Mouse (Mus musculus) G1E (cell line): Measurements from ENCODE around the gene Tbl1x. TPM values are rescaled to one million over a fixed set of nuclear protein-coding genes. Genes with fewer than 3 reads are reported as not detected.
"Not testable (repeated sequence)": the region's sequence is repeated elsewhere in the genome, so short reads cannot be mapped to it uniquely, and the experiment has no call there.

Source experiments
- ATAC-seq: 2 replicates; pipeline ENCODE4 v1.8.0; 2016; ENCODE audit warnings: mild to moderate bottlenecking; ENCODE audit not compliant: insufficient number of reproducible peaks, poor library complexity, low FRiP score, severe bottlenecking; ENCODE audit errors: extremely low read depth
- DNase-seq: peaks from one replicate; pipeline ENCODE4 v3.0.0; 2012; ENCODE audit warnings: low spot score
- H3K27me3 ChIP-seq: 2 replicates; pipeline ENCODE4 v1.6.1; 2012; ENCODE audit warnings: mild to moderate bottlenecking, low read length, inconsistent platforms; ENCODE audit not compliant: insufficient read depth
- H3K36me3 ChIP-seq: replicated peaks from 2 replicates; pipeline ENCODE3; 2012; ENCODE audit warnings: mild to moderate bottlenecking, inconsistent platforms
- H3K4me1 ChIP-seq: 2 replicates; pipeline ENCODE4 v1.6.1; 2012; ENCODE audit warnings: low read depth, low read length, inconsistent platforms, mixed read lengths; ENCODE audit not compliant: insufficient read depth
- H3K4me3 ChIP-seq: 2 replicates; pipeline ENCODE4 v1.5.1; 2012; ENCODE audit warnings: low read depth, mild to moderate bottlenecking, inconsistent platforms, low read length, moderate library complexity, mixed read lengths
- H3K9me3 ChIP-seq: replicated peaks from 2 replicates; pipeline ENCODE4 v1.6.1; 2012; ENCODE audit warnings: inconsistent platforms
- CTCF ChIP-seq: IDR thresholded peaks from 2 replicates; pipeline ENCODE4 v1.5.1; 2012; ENCODE audit warnings: low read depth, low read length, inconsistent platforms, mixed read lengths
- GATA1 ChIP-seq: IDR thresholded peaks from 2 replicates; pipeline ENCODE4 v1.6.1; 2012; ENCODE audit warnings: borderline replicate concordance, low read length, inconsistent platforms, mixed read lengths
- GATA2 ChIP-seq: IDR thresholded peaks from 2 replicates; pipeline ENCODE4 v1.6.1; 2012; ENCODE audit warnings: low read depth, low read length, inconsistent platforms, borderline replicate concordance
- POLR2AphosphoS5 ChIP-seq: IDR thresholded peaks from 2 replicates; pipeline ENCODE4 v1.6.1; 2012; ENCODE audit warnings: low read depth, low read length, inconsistent platforms; ENCODE audit not compliant: insufficient replicate concordance
- TAL1 ChIP-seq: conservative IDR thresholded peaks from 2 replicates; pipeline ENCODE4 v1.6.1; 2012; ENCODE audit warnings: low read depth, low read length, inconsistent platforms, mixed read lengths
- polyA plus RNA-seq: library from polyadenylated mRNA; stranded (reverse); fragments of >175 nt; gene quantifications from 2 replicates; pipeline ENCODE4 v1.2.3, GENCODE M21; 2012
- total RNA-seq, 2 experiments: library from RNA; stranded (forward) in 1 of 2; stranded (reverse) in 1 of 2; fragments of 200-1000 nt in 1 of 2; fragments of >200 nt in 1 of 2; fragmentation: Nextera tagmentation in 1 of 2; gene quantifications; 2 replicates each; pipeline ENCODE4 v1.2.3; 2014 to 2017

Tbl1x gene
- total and polyA plus RNA-seq, 3 experiments, result 6.5 to 141 (median 45.3) TPM

DNA sequence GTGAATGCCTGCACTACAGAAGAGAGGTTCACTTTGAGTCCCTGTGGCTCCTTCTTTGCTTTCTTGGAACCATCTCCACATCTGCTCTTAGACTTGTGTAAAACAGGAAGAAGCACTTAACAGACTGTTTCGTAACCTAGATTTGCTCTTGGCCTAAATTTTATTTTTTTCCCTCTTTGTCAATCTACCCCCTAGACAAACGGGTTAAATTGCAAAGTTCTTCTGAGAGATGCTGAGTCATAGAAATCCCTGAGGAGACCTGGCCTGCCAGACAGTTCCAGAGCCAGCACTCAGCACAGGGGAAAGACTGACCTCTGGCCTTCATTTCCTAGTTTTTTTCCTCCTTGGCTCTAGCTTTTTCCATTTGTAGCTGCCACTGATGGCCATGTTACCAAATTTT, 23.1 kb downstream of the Tbl1x start:
- no peaks in the 10 kb centered on the region for H3K9me3 ChIP-seq
- H3K36me3 ChIP-seq, result peaks cover 11% of the 10 kb centered on the region
- ATAC-seq, result no peak
- TF ChIP-seq CTCF (no peak), GATA2 (no peak), TAL1 (no peak), POLR2AphosphoS5 (no peak), GATA1 (no peak)
- no peak overlapping the region for H3K4me3 ChIP-seq
- H3K27me3 ChIP-seq, result no peaks in the 10 kb centered on the region
- DNase-seq, result no peak
- peaks cover 5% of the 10 kb centered on the region; the same call in 1 of the 2 replicates for H3K4me1 ChIP-seq

DNA sequence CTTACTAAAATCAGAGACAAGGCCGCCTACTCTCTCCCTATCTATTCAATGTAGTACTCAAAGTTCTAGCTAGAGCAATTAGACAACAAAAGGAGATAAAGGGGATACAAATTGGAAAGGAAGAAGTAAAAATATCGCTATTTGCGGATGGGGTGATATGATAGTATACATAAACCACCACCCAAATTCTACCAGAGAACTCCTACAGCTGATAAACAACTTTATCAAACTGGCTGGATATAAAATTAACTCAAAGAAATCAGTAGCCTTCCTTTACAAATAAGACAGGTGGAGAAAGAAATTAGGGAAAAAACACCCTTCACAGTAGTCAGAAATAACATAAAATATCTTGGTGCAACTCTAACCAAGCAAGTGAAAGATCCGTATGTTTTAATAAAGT, 29.0 kb downstream of the Tbl1x start:
- not testable (repeated sequence) for DNase-seq, H3K4me3 ChIP-seq, H3K9me3 ChIP-seq, H3K27me3 ChIP-seq, ATAC-seq, H3K36me3 ChIP-seq, H3K4me1 ChIP-seq

GRCm38 (mm10) chrX:77544003-77544402, 33.2 kb downstream of the Tbl1x start:
- H3K4me1 ChIP-seq, result peaks cover 28% of the 10 kb centered on the region
- H3K9me3 ChIP-seq, result no peaks in the 10 kb centered on the region
- TF ChIP-seq GATA2, result no peak
- no peak overlapping the region for H3K4me3 ChIP-seq
- ATAC-seq, result no peak
- peaks cover 9% of the 10 kb centered on the region for H3K36me3 ChIP-seq
- no peak for DNase-seq
- H3K27me3 ChIP-seq, result no peaks in the 10 kb centered on the region

- H3K4me1 ChIP-seq, result peaks cover 28% of the 10 kb centered on the region
- no peaks in the 10 kb centered on the region for H3K9me3 ChIP-seq
- no peaks in the 10 kb centered on the region for H3K27me3 ChIP-seq
- no peak for ATAC-seq
- TF ChIP-seq GATA2 (no peak), POLR2AphosphoS5 (no peak), GATA1 (no peak), CTCF (no peak), TAL1 (no peak)
- no peak for DNase-seq
- peaks cover 13% of the 10 kb centered on the region for H3K36me3 ChIP-seq
- H3K4me3 ChIP-seq, result no peak overlapping the region
Measured at GRCm38 (mm10) chrX:77544550-77544949, 33.7 kb downstream of the Tbl1x start.

GRCm38 (mm10) chrX:77545362-77546078, 34.7 kb downstream of the Tbl1x start:
- peak; percentile 22; the same call in 1 of the 2 replicates for ATAC-seq
- no peak overlapping the region for H3K4me3 ChIP-seq
- H3K27me3 ChIP-seq, result no peaks in the 10 kb centered on the region
- TF ChIP-seq TAL1 (no peak), GATA1 (no peak)
- H3K4me1 ChIP-seq, result peaks cover 28% of the 10 kb centered on the region
- H3K36me3 ChIP-seq, result peaks cover 15% of the 10 kb centered on the region
- DNase-seq, result no peak
- H3K9me3 ChIP-seq, result no peaks in the 10 kb centered on the region

- peaks cover 28% of the 10 kb centered on the region for H3K4me1 ChIP-seq
- H3K27me3 ChIP-seq, result no peaks in the 10 kb centered on the region
- no peaks in the 10 kb centered on the region for H3K9me3 ChIP-seq
- H3K36me3 ChIP-seq, result peaks cover 15% of the 10 kb centered on the region
- H3K4me3 ChIP-seq, result no peak overlapping the region
- ATAC-seq, result no peak
- no peak for TF ChIP-seq TAL1
- no peak for TF ChIP-seq GATA1
- TF ChIP-seq GATA2, result no peak
- TF ChIP-seq CTCF, result no peak
- no peak for TF ChIP-seq POLR2AphosphoS5
- no peak for DNase-seq
Measured at GRCm38 (mm10) chrX:77546448-77546847, 35.6 kb downstream of the Tbl1x start.

DNA sequence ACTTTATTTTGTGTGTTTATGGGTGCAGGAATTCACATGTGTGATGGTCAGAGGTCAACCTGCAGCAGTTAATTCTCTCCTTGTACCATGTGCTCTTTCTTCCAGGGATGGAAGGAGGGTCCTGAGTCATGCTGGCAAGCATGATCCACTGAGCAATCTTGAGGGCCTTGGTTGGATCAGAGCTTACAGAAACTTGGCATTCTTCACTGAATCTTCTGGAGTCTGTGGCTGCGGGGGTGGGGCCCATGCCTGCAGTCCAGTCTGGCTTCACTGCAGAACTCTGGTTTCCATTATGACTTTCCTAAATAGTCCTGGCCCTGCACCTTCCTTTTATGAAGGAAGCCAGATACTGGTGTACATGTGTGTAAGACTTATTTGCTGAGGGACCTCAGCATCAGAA, 38.1 kb downstream of the Tbl1x start:
- peaks cover 22% of the 10 kb centered on the region for H3K36me3 ChIP-seq
- no peak overlapping the region for H3K4me3 ChIP-seq
- TF ChIP-seq GATA1 (no peak), POLR2AphosphoS5 (no peak), TAL1 (no peak), CTCF (no peak), GATA2 (no peak)
- no peaks in the 10 kb centered on the region for H3K27me3 ChIP-seq
- no peak for DNase-seq
- H3K4me1 ChIP-seq, result peaks cover 28% of the 10 kb centered on the region
- H3K9me3 ChIP-seq, result no peaks in the 10 kb centered on the region
- ATAC-seq, result no peak
